In the genomic region with DNA sequence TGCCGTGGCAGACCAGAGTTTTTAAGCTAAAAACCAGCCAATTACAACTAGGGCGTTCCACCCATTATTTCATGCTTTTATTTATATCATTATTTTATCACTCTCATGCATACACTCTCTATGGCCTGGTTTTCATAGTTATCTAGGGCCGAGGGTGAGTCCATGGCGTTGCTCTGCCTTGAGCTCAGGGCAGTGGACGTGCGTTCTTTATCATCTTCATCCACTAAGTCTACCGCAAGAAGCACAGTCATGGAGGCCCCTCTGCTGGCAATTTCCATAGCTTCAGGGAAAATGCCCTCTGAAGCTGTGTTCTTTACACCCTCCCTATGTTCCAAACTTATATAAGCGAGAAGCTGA, we compare ENCODE assay signal across 28 mouse cellular contexts.
DNase-seq lines count a peak whose midpoint lies in the region; ATAC-seq and TF ChIP-seq lines count a peak whose summit lies in the region.
"Had no signal": no experiment of that assay in that cellular context is flagged by ENCODE, and none has a peak within 500 bp of the region (broad histone marks: within the 10 kb centered on the region; RNA-seq: fewer than 3 reads in every experiment).

No protein-coding gene starts in this region.

- TF ChIP-seq RAD21 in MEL (IDR thresholded peaks at IDR 0.05; ENCODE audit: low read depth, low read length): no peak

- peak; percentile 71 for DNase-seq in MEL (ENCODE audit: low read depth, low spot score)
- DNase-seq in c-Kit-positive CD71-positive TER-119-positive erythroid progenitor cells, embryonic 14.5 days (ENCODE audit: low spot score): peak; percentile 36
- DNase-seq in liver, embryonic 11.5 days (ENCODE audit: low spot score): no peak
- no peak for DNase-seq in liver, postnatal 0 days
- no peak for DNase-seq in MN1 (ENCODE audit: low spot score)
- DNase-seq in adrenal gland, postnatal 4 days (ENCODE audit: low spot score in 2 of 2): no peak
- DNase-seq in urinary bladder, adult 18-20 months (ENCODE audit: low spot score in 2 of 2): no peak
- DNase-seq: adrenal gland, adult 2 months; cerebellum, postnatal 10 days; gastrocnemius, postnatal 10 days; kidney, adult 9 months; kidney, postnatal 25 days; layer of hippocampus, postnatal 36 days; lung, adult 18-20 months; lung, postnatal 10 days; thymus, adult 2 months; thymus, postnatal 4 days had no signal

- peaks cover 0 to 19% of the 10 kb centered on the region in 2 experiments; a peak in 3 of 4 replicates for H3K4me1 ChIP-seq in MEL (ENCODE audit: control insufficient read depth in 1 of 2, insufficient read depth in 2 of 2, low read length in 2 of 2)
- no peaks in the 10 kb centered on the region for H3K4me1 ChIP-seq in liver, embryonic 11.5 days (replicated peaks; ENCODE audit: control insufficient read depth, insufficient read depth, low read length)
- no peaks in the 10 kb centered on the region for H3K4me1 ChIP-seq in liver, postnatal 0 days (ENCODE audit: insufficient read depth)
- H3K4me1 ChIP-seq: embryonic facial prominence, embryonic 12.5 days; forebrain, embryonic 15.5 days; intestine, embryonic 15.5 days; midbrain, embryonic 13.5 days; neural tube, embryonic 12.5 days had no signal

- peak overlapping the region; percentile 95 for H3K27ac ChIP-seq in MEL (ENCODE audit: control insufficient read depth, low read depth, low read length)
- H3K27ac ChIP-seq in liver, embryonic 11.5 days (ENCODE audit: low read depth, low read length): no peak overlapping the region
- peak overlapping the region; percentile 64 for H3K27ac ChIP-seq in liver, postnatal 0 days (ENCODE audit: low read depth)
- H3K27ac ChIP-seq: embryonic facial prominence, embryonic 12.5 days; forebrain, embryonic 15.5 days; hindbrain, embryonic 10.5 days; intestine, embryonic 15.5 days; layer of hippocampus, adult 2 months; midbrain, embryonic 13.5 days; neural tube, embryonic 12.5 days had no signal

- TF ChIP-seq EP300 in MEL (IDR thresholded peaks at IDR 0.05; ENCODE audit: low read depth in 1 of 2, low read length in 2 of 2): peak in 1 of 2 experiments; percentile 63; a peak in 3 of 4 replicates
- peak; percentile 73 for TF ChIP-seq EP300 in liver, postnatal 0 days (IDR thresholded peaks at IDR 0.05; ENCODE audit: low read depth)

- H3K4me3 ChIP-seq in MEL (ENCODE audit: control insufficient read depth in 1 of 2, insufficient read depth in 1 of 2, low read depth in 2 of 2, low read length in 2 of 2): peak overlapping the region; percentile 49 to 68
- no peak overlapping the region for H3K4me3 ChIP-seq in liver, embryonic 11.5 days (ENCODE audit: low read depth, low read length)
- no peak overlapping the region for H3K4me3 ChIP-seq in liver, postnatal 0 days (ENCODE audit: low read depth, low read length)
- H3K4me3 ChIP-seq: embryonic facial prominence, embryonic 12.5 days; forebrain, embryonic 15.5 days; hindbrain, embryonic 10.5 days; intestine, embryonic 15.5 days; layer of hippocampus, adult 2 months; midbrain, embryonic 13.5 days; neural tube, embryonic 12.5 days had no signal

- H3K79me2 ChIP-seq in MEL (ENCODE audit: control insufficient read depth, insufficient read depth, low read length, poor library complexity): peaks cover 1% of the 10 kb centered on the region; the same call in 1 of the 2 replicates

- peak overlapping the region; percentile 73 for H3K9ac ChIP-seq in MEL (ENCODE audit: control insufficient read depth, low read depth, low read length, poor library complexity, severe bottlenecking)
- H3K9ac ChIP-seq in liver, embryonic 11.5 days (ENCODE audit: low read depth, low read length): no peak overlapping the region
- no peak overlapping the region for H3K9ac ChIP-seq in liver, postnatal 0 days (replicated peaks)
- H3K9ac ChIP-seq: embryonic facial prominence, embryonic 12.5 days; forebrain, embryonic 15.5 days; intestine, embryonic 15.5 days; midbrain, embryonic 13.5 days; neural tube, embryonic 12.5 days had no signal

- TF ChIP-seq CTCF in MEL (IDR thresholded peaks at IDR 0.05 in 2 of 3, conservative IDR thresholded peaks at IDR 0.05 in 1 of 3; ENCODE audit: control insufficient read depth in 1 of 3, insufficient read depth in 1 of 3, low read depth in 2 of 3, low read length in 3 of 3, poor library complexity in 1 of 3, severe bottlenecking in 1 of 3): no peak
- TF ChIP-seq CTCF in liver, postnatal 0 days (IDR thresholded peaks at IDR 0.05; ENCODE audit: low read depth): peak; percentile 19; the same call in 1 of the 2 replicates

- H3K9me3 ChIP-seq in MEL (replicated peaks; ENCODE audit: insufficient read depth, low read length): no peaks in the 10 kb centered on the region
- H3K9me3 ChIP-seq in liver, embryonic 11.5 days (ENCODE audit: control insufficient read depth, low read length): no peaks in the 10 kb centered on the region
- H3K9me3 ChIP-seq in liver, postnatal 0 days (ENCODE audit: low read length): no peaks in the 10 kb centered on the region
- H3K9me3 ChIP-seq: embryonic facial prominence, embryonic 12.5 days; forebrain, embryonic 15.5 days; hindbrain, embryonic 10.5 days; intestine, embryonic 15.5 days; midbrain, embryonic 13.5 days; neural tube, embryonic 12.5 days had no signal

- H3K4me2 ChIP-seq in liver, embryonic 11.5 days: no peak overlapping the region
- H3K4me2 ChIP-seq in liver, postnatal 0 days (ENCODE audit: low read depth, low read length): peak overlapping the region; percentile 36
- H3K4me2 ChIP-seq: embryonic facial prominence, embryonic 12.5 days; forebrain, embryonic 15.5 days; heart, embryonic 11.5 days; intestine, embryonic 15.5 days; midbrain, embryonic 13.5 days; neural tube, embryonic 12.5 days had no signal

- no peak for TF ChIP-seq POLR2A in MEL (IDR thresholded peaks at IDR 0.05; ENCODE audit: control insufficient read depth in 1 of 2, insufficient read depth in 1 of 2, low read depth in 1 of 2, low read length in 2 of 2, poor library complexity in 1 of 2)

- WGBS in liver, embryonic 11.5 days: 67% methylated on average over 8 of the region's 8 CpGs
- 66% methylated on average over 8 of the region's 8 CpGs for WGBS in liver, postnatal 0 days (ENCODE audit: insufficient replicate concordance)

- no peaks in the 10 kb centered on the region for H3K27me3 ChIP-seq in MEL (ENCODE audit: control insufficient read depth in 1 of 2, insufficient read depth in 2 of 2, low read length in 2 of 2)
- H3K27me3 ChIP-seq in liver, embryonic 11.5 days (replicated peaks; ENCODE audit: control insufficient read depth, insufficient read depth, low read length): no peaks in the 10 kb centered on the region
- no peaks in the 10 kb centered on the region for H3K27me3 ChIP-seq in liver, postnatal 0 days (ENCODE audit: insufficient read depth, low read length)
- H3K27me3 ChIP-seq: embryonic facial prominence, embryonic 12.5 days; forebrain, embryonic 15.5 days; intestine, embryonic 15.5 days; midbrain, embryonic 13.5 days; neural tube, embryonic 12.5 days had no signal

- H3K36me3 ChIP-seq in MEL (ENCODE audit: control insufficient read depth in 1 of 2, insufficient read depth in 2 of 2, low read length in 2 of 2): peaks cover 0 to 3% of the 10 kb centered on the region in 2 experiments; a peak in 1 of 4 replicates
- no peaks in the 10 kb centered on the region for H3K36me3 ChIP-seq in liver, embryonic 11.5 days (ENCODE audit: control insufficient read depth, insufficient read depth, low read length)
- no peaks in the 10 kb centered on the region for H3K36me3 ChIP-seq in liver, postnatal 0 days (replicated peaks; ENCODE audit: insufficient read depth, low read length)
- H3K36me3 ChIP-seq: embryonic facial prominence, embryonic 12.5 days; forebrain, embryonic 15.5 days; hindbrain, embryonic 10.5 days; intestine, embryonic 15.5 days; midbrain, embryonic 13.5 days; neural tube, embryonic 12.5 days had no signal

- peak; percentile 77 for ATAC-seq in liver, embryonic 11.5 days (replicated peaks; ENCODE audit: low FRiP score)
- ATAC-seq in liver, postnatal 0 days: peak; percentile 83
- ATAC-seq: CD4-positive, CD25-positive, alpha-beta regulatory T cell, adult 4 months; forebrain, embryonic 15.5 days; hindbrain, embryonic 16.5 days; intestine, embryonic 15.5 days; midbrain, embryonic 13.5 days; Patski had no signal

TF ChIP-seq in MEL, 35 proteins besides CTCF, POLR2A, EP300 and RAD21 (continues in another document):
- no peak for TF ChIP-seq MAZ (IDR thresholded peaks at IDR 0.05; ENCODE audit: low read depth, low read length)
- TF ChIP-seq ZKSCAN1 (IDR thresholded peaks at IDR 0.05; ENCODE audit: low read depth, low read length): no peak
- no peak for TF ChIP-seq HCFC1 (IDR thresholded peaks at IDR 0.05; ENCODE audit: low read depth, low read length)
- no peak for TF ChIP-seq POLR2AphosphoS2 (IDR thresholded peaks at IDR 0.05; ENCODE audit: low read length)
- no peak for TF ChIP-seq MEF2A (IDR thresholded peaks at IDR 0.05; ENCODE audit: extremely low read depth, insufficient replicate concordance, low read depth, low read length, poor library complexity, severe bottlenecking)
- no peak for TF ChIP-seq KAT2A (conservative IDR thresholded peaks at IDR 0.05; ENCODE audit: low read depth, low read length)
- no peak for TF ChIP-seq ZNF384 (IDR thresholded peaks at IDR 0.05; ENCODE audit: low read depth, low read length)
- TF ChIP-seq GABPA (IDR thresholded peaks at IDR 0.05; ENCODE audit: low read depth, low read length): no peak
- TF ChIP-seq NRF1 (IDR thresholded peaks at IDR 0.05; ENCODE audit: insufficient read depth, low read depth, low read length, poor library complexity, severe bottlenecking): no peak
- no peak for TF ChIP-seq JUND (IDR thresholded peaks at IDR 0.05; ENCODE audit: low read depth, low read length)
- peak; percentile 20; the same call in 1 of the 2 replicates for TF ChIP-seq MXI1 (IDR thresholded peaks at IDR 0.05; ENCODE audit: low read depth, low read length)
- TF ChIP-seq MAFK (IDR thresholded peaks at IDR 0.05; ENCODE audit: borderline replicate concordance, low read depth, low read length): no peak
- TF ChIP-seq GATA1 (IDR thresholded peaks at IDR 0.05; ENCODE audit: low read depth, low read length): peak; percentile 62
- TF ChIP-seq BHLHE40 (IDR thresholded peaks at IDR 0.05; ENCODE audit: borderline replicate concordance, low read depth, low read length): no peak
- TF ChIP-seq UBTF (IDR thresholded peaks at IDR 0.05; ENCODE audit: borderline replicate concordance, insufficient read depth, low read depth, low read length): no peak
- TF ChIP-seq CHD1 (IDR thresholded peaks at IDR 0.05; ENCODE audit: low read depth, low read length): 0 out of 2 replicates have a peak, but pooled peaks have one; percentile 16
- no peak for TF ChIP-seq ZMIZ1 (IDR thresholded peaks at IDR 0.05; ENCODE audit: low read depth, low read length)
- peak; percentile 50 for TF ChIP-seq TAL1 (IDR thresholded peaks at IDR 0.05; ENCODE audit: low read length)
- TF ChIP-seq USF2 (IDR thresholded peaks at IDR 0.05; ENCODE audit: borderline replicate concordance in 1 of 2, insufficient read depth in 1 of 2, low read depth in 1 of 2, low read length in 2 of 2): no peak
- TF ChIP-seq SMC3 (IDR thresholded peaks at IDR 0.05; ENCODE audit: low read depth, low read length): no peak
- TF ChIP-seq CHD2 (IDR thresholded peaks at IDR 0.05; ENCODE audit: low read length): no peak

Comparison
In these comparisons a context has a peak if more than half of its experiments do, and no peak if none do; other contexts are left out.
1. DNase-seq: peak in MEL (single experiment) and c-Kit-positive CD71-positive TER-119-positive erythroid progenitor cells, embryonic 14.5 days (single experiment); none in liver, embryonic 11.5 days (single experiment), liver, postnatal 0 days (single experiment), MN1 (single experiment), adrenal gland, postnatal 4 days (0 of 2) and urinary bladder, adult 18-20 months (0 of 2).
2. H3K4me3 ChIP-seq: peak in MEL (2 of 2); none in liver, embryonic 11.5 days (single experiment) and liver, postnatal 0 days (single experiment).